Mouse (Mus musculus): ENCODE measurements around the gene Ehbp1l1.

DNA sequence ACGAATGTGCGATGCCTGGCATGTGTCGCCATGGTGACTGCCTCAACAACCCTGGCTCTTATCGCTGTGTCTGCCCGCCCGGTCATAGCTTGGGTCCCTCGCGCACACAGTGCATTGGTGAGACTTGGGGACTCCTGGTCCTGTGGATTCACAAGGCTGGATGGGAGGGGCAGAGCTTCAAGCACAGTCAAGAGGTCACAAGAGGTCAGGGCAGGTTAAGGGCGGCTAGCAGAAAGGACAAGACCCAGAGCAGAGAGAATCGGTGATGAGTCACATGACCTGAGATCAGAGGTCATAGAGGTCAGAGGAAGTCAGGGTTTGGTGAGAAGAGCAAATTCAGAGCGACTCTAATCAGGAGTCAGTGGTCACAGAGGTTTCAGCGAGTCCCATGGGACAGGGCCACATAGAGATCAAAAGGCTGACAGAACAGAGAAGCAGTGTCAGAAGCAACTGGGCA is 20.8 kb upstream of the Ehbp1l1 start:
- TF ChIP-seq CTCF (IDR thresholded peaks at IDR 0.05; ENCODE audit: borderline replicate concordance, control insufficient read depth, extremely low read depth, insufficient read depth, low read length, poor library complexity) (no peak), POLR2A (IDR thresholded peaks at IDR 0.05; ENCODE audit: control insufficient read depth, extremely low read depth, insufficient read depth, low read length, poor library complexity) (no peak)
